Mouse (Mus musculus) monocyte, adult 2 months (primary cell): ENCODE data around the gene Arfgef3.
"Not testable (repeated sequence)": the region's sequence is repeated elsewhere in the genome, so short reads cannot be mapped to it uniquely, and the experiment has no call there.

Experiments
- DNase-seq, 2 experiments: peaks; one replicate each; pipeline ENCODE4 v3.0.0; 2022; ENCODE audit warnings: low spot score in 2 of 2, low read depth in 1 of 2

Gene Arfgef3

DNA sequence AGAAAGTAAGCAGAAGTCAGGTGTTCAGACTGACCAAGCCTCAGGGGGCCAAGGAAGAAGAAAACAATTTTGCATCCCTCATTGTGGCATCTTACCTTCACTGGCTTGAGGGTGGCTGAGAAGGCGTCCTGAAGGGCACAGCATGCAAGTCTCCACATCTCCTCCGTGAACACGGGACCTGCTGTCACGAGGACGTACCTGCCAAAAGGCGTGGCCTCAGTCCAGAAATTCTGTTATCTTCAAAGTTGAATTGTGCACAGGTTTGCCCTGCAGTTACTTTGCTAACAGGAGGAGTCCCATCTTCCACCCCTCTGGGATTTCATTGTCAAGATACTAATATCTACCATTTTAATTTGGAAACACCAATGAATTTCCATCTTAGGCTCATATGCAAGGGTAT, 146.1 kb downstream of the Arfgef3 start:
- DNase-seq, result no peak

DNA sequence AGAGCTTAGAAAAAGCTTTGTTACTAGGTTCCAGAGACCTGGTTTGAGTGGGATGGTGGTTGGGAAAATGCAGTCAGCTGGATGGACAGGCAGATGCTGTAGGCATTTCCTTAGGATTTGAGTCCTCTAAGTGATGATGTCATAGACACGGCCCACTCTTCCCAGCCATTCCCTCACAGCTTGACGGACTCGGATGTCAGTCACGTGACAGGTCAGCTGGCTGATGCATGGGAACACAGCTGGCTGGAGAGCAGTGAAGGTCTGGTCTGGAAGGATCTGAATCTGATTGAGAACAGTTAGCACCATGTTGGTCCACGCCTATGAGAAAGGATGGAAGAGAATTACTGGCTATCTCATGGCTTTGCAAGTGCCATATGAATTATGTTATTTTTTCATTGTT, 154.3 kb downstream of the Arfgef3 start:
- no peak for DNase-seq

DNA sequence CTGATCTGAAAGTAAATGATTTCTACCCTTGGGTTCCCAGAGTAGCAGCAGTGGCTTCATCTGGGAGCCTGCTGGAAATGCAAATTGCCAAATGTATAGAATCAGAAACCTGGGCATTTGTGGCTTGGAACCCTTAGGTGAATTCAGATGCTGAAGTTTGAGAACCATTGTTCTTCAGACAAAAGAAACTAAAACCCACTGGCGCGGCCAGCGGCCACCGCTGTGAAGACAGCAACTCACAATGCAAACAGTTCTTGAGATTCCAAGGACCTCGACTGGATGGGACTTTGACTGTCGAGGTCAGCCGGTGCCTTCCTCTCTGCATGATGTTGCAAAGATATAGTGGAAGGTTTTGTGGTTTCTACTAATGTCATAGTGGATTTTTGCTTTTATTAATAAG, 159.6 kb downstream of the Arfgef3 start:
- no peak for DNase-seq

- DNase-seq, result no peak
These were observed 171.2 kb downstream of the Arfgef3 start for GRCm38 (mm10) chr10:18572581-18572980.

DNA sequence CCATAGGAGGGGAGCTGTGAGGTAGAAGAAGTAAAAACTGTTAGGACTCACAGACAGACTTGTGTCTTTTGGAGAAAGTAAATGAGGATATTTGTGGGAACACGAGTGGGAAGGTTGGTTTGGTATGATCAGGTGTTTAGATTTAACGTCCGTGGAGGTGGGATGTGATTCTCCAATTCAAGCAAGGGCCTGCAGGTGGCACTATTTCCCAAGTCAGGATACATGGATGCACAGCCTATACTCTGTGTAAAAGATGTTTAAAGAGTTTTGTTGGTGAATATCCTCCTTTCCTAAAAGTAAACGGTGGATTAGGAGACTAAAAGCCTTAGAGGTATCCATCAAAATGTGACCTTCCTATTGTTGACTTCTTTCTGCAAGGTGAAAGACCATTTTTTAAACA, 180.8 kb downstream of the Arfgef3 start:
- no peak for DNase-seq

DNA sequence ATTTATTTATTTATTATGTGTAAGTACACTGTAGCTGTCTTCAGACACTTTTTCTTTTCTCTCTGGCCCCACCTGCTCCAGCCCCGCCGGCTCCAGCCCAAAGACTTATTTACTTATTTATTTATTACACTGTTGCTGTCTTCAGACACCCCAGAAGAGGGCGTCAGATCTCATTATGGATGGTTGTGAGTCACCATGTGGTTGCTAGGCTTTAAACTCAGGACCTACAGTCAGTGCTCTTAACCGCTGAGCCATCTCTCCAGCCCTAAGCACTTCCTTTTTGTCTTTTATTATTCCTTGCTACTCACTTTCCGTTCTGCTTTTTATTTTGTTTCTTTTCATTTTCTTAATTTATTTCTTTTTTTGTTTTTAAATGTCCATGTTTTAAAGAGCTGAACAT, 182.3 kb downstream of the Arfgef3 start:
- DNase-seq, result no peak

GRCm38 (mm10) chr10:18559076-18559475, 184.7 kb downstream of the Arfgef3 start:
- not testable (repeated sequence) for DNase-seq

GRCm38 (mm10) chr10:18549321-18550216, 194.2 kb downstream of the Arfgef3 start:
- no peak for DNase-seq

DNA sequence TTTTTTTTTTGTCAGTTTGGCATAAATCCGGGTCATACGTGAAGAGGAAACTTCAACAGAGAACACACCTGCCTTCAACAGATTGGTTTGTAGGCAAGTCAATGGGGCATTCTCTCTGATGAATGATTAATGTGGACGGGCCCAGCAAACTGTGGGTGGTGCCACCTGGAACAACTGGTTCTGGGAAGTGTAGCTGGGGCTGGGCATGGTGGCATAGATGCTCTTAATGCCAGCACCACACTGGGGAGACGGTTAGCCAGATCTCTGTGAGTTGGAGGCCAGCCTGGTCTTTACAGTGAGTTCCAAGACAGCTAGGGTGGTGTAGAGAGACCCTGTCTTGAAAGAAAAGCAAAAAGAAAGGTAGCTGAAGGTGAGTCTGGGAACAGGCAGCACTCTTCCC, 196.4 kb downstream of the Arfgef3 start:
- no peak for DNase-seq

DNA sequence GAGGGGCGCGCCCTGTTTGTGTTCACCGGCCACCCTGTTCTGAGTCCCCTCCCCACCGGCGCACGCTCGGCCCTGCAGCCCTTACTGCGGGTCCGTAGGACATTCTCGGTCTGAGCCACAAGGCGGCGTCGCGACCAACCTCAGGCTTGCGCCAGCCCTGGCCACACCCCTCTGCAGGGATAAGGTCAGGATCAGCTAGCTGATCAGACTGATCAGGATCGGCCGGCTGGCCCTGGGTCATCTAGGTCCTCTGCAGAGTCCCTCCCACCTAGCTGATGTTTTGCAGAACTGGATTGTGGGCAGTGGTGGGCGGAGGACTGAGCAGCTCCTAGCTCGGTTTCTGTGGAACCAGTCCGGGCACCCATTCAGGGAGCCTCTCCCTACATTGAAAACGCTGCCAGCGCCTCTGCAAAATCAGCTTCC, 197.9 kb downstream of the Arfgef3 start, which contains the start of gene Hebp2:
Gene Hebp2 (minus strand): TSS at position 264 of the 423 bp plus-strand sequence.
- no peak for DNase-seq

GRCm38 (mm10) chr10:18545309-18545708, 198.4 kb downstream of the Arfgef3 start:
- no peak for DNase-seq

- no peak for DNase-seq
These were observed 206.9 kb downstream of the Arfgef3 start for GRCm38 (mm10) chr10:18536889-18537288.

GRCm38 (mm10) chr10:18532293-18532692, 211.5 kb downstream of the Arfgef3 start:
- DNase-seq, result no peak
